Mouse (Mus musculus) cerebellum, adult 9-11 months (tissue): ENCODE data around the gene Sub1.

Experiments
- DNase-seq: peaks from one replicate; pipeline ENCODE4 v3.0.0; 2022

Gene Sub1

DNA sequence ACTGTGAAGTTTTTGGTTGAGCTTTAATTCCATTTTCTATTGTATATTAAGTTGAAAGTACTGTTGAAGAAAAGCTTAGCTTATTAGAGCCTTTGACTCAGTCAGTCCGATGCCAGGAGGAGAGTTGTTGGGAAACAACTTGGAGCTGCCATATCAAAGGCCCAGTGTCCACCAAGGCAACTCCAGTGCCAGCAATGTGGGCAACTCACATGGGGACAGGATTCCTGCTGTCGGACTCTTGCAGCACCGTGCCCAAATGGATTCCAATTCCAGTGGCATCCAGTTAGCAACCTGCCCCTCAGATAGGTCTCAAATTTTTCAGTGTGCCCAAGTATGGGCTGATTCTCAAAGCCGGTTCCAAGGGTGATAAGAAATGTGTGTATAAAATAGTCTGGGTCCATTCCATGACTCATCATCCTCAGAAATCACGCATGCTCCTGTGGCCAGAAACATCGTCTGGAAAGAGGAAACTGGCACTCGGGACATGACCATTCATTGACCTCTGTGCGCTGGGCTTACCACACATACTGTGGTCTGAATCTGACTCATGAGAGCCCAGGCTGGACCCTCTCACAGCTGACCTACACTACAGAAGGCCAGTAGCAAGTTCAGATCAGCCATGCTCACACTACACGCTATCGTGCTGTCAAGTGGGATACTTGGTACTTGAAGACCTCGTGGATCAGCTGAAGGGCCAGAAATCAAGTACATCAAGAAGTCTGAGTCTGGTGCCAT is 32.8 kb downstream of the Sub1 start:
- DNase-seq, result no peak

GRCm38 (mm10) chr15:11959716-11960115 is 37.1 kb downstream of the Sub1 start:
- no peak for DNase-seq

- no peak for DNase-seq
Measured at GRCm38 (mm10) chr15:11956129-11956528, 40.7 kb downstream of the Sub1 start.

DNA sequence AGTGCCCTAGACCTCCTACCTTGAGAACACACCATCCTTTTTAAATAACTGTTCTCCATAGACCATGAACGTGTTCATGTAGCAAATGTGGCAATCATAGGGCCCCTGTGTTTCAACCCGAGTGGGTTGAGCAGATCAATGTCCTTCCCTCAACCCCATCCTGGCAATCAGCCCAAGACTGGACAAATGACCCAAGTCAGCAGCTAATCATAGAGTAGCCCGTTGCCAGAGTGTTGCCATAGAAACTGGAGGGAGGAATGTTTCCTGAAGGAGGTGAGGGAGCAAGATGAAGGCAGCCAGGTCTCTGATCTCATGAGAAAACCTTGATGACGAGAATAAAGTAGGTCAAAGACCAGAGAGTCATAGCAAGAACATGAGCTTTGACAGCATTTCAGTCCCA is 42.6 kb downstream of the Sub1 start:
- DNase-seq, result no peak

GRCm38 (mm10) chr15:11952159-11952558 is 44.6 kb downstream of the Sub1 start:
- DNase-seq, result no peak

GRCm38 (mm10) chr15:11951181-11951580 is 45.6 kb downstream of the Sub1 start:
- no peak for DNase-seq

- DNase-seq, result no peak
Measured at GRCm38 (mm10) chr15:11950144-11950543, 46.6 kb downstream of the Sub1 start.

DNA sequence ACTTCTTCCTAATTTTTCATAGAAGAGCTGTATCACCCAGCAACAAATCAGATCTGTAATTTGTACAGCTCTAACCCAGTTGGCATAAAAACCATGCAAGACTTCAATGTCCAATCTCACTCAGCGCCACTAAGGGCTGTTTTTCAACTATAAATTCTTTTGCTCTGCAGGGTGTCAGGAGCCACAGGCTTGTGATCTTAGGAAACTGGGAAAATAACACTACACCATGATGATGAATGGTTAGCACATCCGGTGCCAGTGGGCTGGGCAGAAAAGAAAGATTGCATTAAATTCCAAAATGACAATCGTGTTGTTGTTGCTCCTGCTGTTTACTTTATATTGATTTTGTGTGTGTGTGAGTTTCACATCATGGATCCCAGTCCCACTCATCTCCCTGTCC is 47.3 kb downstream of the Sub1 start:
- DNase-seq, result no peak

GRCm38 (mm10) chr15:11940855-11941254 is 55.9 kb downstream of the Sub1 start:
- no peak for DNase-seq
